Mouse (Mus musculus): Measurements from ENCODE around the gene Aqp2.

Aqp2 gene

DNA sequence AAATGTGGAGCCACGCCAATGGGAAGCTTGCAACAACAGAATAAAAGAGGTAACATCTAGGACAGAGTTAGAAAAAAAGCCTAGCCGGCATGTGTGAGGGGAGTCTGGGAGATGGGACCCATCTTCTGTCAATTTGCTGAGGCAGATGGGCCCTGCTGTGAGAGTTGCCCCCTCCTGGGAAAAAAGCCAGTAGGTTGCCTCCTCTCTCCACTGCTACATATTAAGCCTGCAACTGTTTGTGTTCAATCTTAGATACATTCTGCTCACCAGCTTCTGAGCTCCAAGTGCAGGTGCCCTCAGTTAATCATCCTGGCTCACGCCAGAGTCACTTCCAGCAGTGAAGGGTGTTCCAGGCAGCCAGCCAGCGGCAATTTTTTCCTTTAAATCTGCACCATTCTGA lies 41.0 kb downstream of the Aqp2 start:
- DNase-seq = no peak

DNA sequence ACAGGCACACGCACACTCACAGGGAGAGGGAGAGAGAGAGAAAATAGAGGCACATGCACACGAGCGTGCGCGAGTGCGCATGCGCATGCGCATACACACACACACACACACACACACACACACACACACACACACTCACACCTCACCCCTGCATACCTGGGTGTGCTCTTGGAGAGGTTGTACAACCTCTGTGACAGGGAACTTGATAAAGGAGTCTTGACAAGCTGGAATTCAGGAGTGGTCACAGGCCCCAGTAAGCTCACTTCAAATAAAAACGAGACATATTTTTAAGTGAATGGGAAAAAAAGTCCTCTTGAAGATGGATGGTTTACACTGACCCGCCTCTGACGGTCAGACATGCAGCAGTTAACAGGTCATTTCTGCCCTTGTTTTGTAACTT lies 43.2 kb downstream of the Aqp2 start:
- no peak for DNase-seq

DNA sequence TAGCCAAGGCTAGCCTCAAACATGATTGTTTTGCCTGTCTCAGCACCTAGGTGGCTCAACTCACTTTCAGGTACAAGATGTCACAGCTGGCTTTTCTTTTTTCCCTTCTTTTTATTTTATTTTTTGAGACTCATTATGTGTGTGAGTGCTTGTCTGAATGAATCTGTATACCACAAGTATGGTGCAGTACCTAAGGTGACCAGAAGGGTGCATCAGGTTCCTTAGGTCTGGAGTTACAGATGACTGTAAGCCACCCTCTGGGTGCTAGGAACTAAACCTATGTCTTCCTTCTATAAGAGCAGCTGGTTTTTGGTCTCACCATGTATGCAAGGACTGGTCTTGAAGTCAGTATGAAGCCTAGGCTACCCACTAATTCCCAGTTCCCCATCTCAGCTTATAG lies 52.8 kb downstream of the Aqp2 start:
- peak; percentile 31 for DNase-seq
